Mouse (Mus musculus) lung, postnatal 0 days (tissue): ENCODE measurements around the gene Tuba3a.

Experiments used
- CTCF ChIP-seq: IDR thresholded peaks from 2 replicates; pipeline ENCODE4 v1.5.1; 2016; ENCODE audit warnings: antibody characterized with exemption, mild to moderate bottlenecking
- EP300 ChIP-seq: IDR thresholded peaks from 2 replicates; pipeline ENCODE4 v1.6.1; 2016; ENCODE audit warnings: antibody characterized with exemption, mild to moderate bottlenecking, control low read depth

DNA sequence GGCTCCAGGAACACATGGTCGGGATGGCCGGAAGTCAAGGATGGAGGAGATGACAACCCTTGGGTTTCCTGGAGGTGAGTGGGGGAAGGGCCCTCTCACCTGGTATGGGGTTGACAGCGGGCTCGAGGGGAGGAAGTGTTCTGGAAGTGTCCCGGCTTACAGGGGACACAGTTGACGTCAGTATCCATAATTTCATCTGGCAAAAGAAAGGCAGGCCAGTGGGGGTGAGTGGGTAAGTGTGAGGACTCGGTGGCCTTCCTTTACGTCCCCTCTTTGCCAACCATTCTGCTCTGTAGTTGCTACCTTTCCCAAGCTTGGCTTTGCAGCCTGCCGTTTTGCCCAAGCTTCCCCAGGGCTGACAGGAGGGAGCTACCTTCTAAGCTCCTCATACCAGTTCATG, 26.3 kb upstream of the Tuba3a start:
- TF ChIP-seq CTCF (no peak), EP300 (no peak)
